Mouse (Mus musculus) olfactory bulb, adult 2 months (tissue): ENCODE data around the gene Olfr539. TPM values are rescaled to one million over a fixed set of nuclear protein-coding genes. Genes with fewer than 3 reads are reported as not detected.
"Not testable (repeated sequence)": the region's sequence is repeated elsewhere in the genome, so short reads cannot be mapped to it uniquely, and the experiment has no call there.

Experiments used
- H3K27ac ChIP-seq: fragments of 200-500 bp; 2 replicates; pipeline ENCODE4 v1.5.1; 2012; ENCODE audit warnings: low read depth, low read length; ENCODE audit not compliant: insufficient read depth
- H3K4me1 ChIP-seq: fragments of 200-500 bp; 2 replicates; pipeline ENCODE4 v1.6.1; 2012; ENCODE audit warnings: low read length; ENCODE audit not compliant: control insufficient read depth, insufficient read depth
- H3K4me3 ChIP-seq: fragments of 200-500 bp; 2 replicates; pipeline ENCODE4 v1.5.1; 2012; ENCODE audit warnings: mild to moderate bottlenecking, low read depth, low read length, moderate library complexity; ENCODE audit not compliant: insufficient read depth
- CTCF ChIP-seq: fragments of 200-500 bp; IDR thresholded peaks from 2 replicates; pipeline ENCODE4 v1.5.1; 2012; ENCODE audit warnings: low read depth, mild to moderate bottlenecking, low read length, moderate library complexity; ENCODE audit not compliant: insufficient read depth
- POLR2A ChIP-seq: fragments of 200-500 bp; IDR thresholded peaks from 2 replicates; pipeline ENCODE4 v1.6.1; 2012; ENCODE audit warnings: mild to moderate bottlenecking, low read depth, low read length, moderate library complexity; ENCODE audit not compliant: insufficient read depth
- WGBS: fragments of 180-500 bp; shearing (Covaris S2); methylation state at CpG from one replicate; pipeline ENCODE4 v1.1.7; 2018; 5-methylcytosine and 5-hydroxymethylcytosine counted together
- polyA plus RNA-seq: library from polyadenylated mRNA; stranded (reverse); fragments of >200 nt; gene quantifications from 2 replicates; pipeline ENCODE4 v1.2.4, GENCODE M21; 2012; ENCODE audit warnings: low replicate concordance; ENCODE audit not compliant: missing spikeins, insufficient read depth, insufficient read length

Gene Olfr539
- polyA plus RNA-seq, result not detected in 2 replicates

DNA sequence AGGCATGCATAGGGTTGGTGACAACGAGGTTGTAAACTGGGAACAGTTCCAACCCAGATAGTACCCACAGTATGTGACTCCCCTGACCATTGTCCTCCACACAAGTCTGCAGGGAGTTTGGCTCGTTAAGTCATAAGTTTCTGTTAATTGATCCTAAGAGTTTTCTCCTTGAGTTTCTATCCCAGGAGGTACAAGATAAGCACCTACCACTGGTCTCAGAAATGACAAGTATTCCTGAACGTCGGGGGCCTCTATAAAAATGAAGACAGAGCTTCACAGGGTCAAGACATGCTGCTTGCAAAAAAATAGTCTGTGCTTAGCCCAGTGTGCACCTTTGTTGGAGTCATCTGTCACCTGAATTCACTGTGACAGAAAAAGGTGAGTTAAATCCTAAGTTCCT is at the start of gene Olfr539:
Gene Olfr539, plus strand, starts transcription at position 301 of the 400 bp plus-strand sequence.
- 60% methylated on average over 4 of the region's 4 CpGs for WGBS
- H3K4me3 ChIP-seq, result no peak within 1 kb of the TSS
- H3K4me1 ChIP-seq, result no peaks in the 10 kb centered on the region
- no peak for TF ChIP-seq CTCF
- H3K27ac ChIP-seq, result no peak within 1 kb of the TSS

DNA sequence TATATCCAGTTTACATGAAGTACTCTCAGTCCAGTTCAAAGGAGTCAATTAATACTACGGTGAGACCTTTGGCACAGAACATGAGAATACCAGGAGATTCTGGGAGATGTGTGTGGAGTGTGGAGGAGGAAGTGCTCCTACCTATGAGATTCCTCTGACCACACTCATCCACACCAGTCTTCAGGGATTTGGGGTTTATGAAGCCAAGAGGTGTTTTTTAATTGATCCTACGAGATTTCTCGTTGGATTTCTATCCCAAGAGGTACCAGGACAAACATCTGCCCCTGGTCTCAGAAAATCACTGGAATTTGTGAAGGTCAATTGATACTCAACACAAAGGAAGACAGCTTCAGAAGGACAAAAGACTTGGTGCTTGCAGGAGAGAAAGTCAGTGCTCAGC is 31.1 kb upstream of the Olfr539 start, which contains the start of gene Olfr61:
Gene Olfr61, plus strand, starts transcription at position 301 of the 400 bp plus-strand sequence.
- not testable (repeated sequence) for H3K27ac ChIP-seq, H3K4me1 ChIP-seq, H3K4me3 ChIP-seq
- WGBS, result 82% methylated on average over 3 of the region's 3 CpGs

DNA sequence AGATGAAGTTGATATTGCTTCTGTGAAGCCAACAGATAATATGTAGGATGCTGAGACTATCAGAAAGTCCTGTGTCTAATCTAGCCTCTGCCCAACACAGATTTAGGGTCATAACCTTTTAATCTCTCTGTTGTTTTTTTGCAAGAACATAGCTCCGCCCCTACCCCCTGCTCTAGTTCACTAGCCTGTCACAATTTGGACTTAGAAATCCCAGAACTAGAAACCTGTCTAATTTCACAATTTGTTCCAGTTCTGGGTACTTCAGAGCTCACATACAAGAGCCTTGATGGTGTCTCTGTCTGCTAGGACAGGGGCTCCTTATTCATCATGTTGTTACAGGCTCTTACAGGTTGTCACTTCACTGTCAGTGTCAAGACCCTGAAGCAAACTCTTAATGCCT is 29.2 kb upstream of the Olfr539 start:
- H3K4me1 ChIP-seq, result no peaks in the 10 kb centered on the region
- 88% methylated on average over 1 of the region's 1 CpGs for WGBS
- TF ChIP-seq CTCF (no peak), POLR2A (no peak)
- no peak overlapping the region for H3K4me3 ChIP-seq
- no peak overlapping the region for H3K27ac ChIP-seq

DNA sequence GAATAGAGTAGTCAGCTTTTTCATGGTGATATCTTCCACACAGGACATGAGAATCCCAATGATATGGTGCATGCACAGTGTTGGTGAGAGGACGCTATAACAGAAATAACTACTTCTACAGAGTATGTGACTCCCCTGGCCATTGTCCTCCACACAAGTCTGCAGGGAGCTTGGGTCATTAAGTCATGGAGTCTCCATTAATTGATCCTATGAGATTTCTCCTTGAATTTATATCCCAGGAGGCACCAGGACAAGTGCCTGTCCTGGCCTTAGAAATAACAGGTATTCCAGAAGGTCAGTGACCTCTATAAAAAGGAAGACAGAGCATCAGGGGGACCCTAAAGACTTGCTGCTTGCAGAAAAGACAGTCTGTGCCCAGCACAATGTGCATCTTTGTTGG is 13.6 kb upstream of the Olfr539 start, which contains the start of gene Olfr53:
Gene Olfr53, plus strand, starts transcription at position 301 of the 400 bp plus-strand sequence.
- Histone ChIP-seq H3K27ac (no peak within 1 kb of the TSS), H3K4me3 (no peak within 1 kb of the TSS), H3K4me1 (no peaks in the 10 kb centered on the region)
- TF ChIP-seq CTCF (no peak), POLR2A (no peak)
- 92% methylated on average over 1 of the region's 1 CpGs for WGBS

DNA sequence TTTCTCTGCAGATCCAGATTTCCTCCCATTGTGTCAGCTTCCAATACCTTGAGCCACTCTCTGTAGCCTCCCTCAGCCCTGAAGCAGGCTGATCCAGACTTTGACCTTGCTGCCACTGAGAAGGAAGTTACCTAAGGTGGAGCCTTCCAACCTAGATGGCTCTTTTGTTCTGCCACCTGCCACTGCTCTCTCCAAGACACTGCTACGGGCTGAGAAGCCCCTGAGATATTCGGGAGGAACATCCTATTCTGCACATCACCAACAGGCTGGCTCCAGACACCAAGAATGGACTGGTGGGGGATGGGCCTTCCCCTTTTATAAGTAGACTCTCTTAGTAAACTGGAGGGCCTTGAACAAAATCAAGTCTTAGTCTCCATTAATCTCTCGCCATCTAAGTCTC is 11.0 kb downstream of the Olfr539 start:
- not testable (repeated sequence) for H3K4me3 ChIP-seq, H3K4me1 ChIP-seq, H3K27ac ChIP-seq
- 93% methylated on average over 3 of the region's 3 CpGs for WGBS

DNA sequence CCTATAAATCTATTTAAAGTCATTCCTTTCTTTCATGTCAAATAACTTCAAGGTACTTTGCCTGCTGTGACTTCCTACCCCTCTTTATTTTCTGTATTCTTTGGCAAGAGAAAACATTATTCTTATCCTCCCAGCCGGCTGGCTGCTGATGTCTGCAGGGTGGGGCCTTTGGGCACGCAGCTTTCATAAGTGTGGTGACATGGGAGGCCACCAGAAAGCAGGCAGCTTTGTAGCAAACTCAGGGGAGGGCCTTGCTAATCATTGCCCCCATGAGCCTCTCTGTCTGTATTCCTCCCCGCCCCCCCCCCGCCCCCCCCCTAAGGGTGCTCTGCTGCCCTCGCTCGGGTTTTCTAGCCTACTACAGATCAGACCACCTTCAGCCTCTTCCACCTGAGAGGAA is 16.1 kb downstream of the Olfr539 start:
- 3% methylated on average over 6 of the region's 6 CpGs for WGBS
- no peak overlapping the region for H3K27ac ChIP-seq
- TF ChIP-seq POLR2A, result no peak
- TF ChIP-seq CTCF, result no peak
- peak overlapping the region; percentile 4; the same call in 1 of the 2 replicates for H3K4me3 ChIP-seq
- H3K4me1 ChIP-seq, result peaks cover 5% of the 10 kb centered on the region; the same call in 1 of the 2 replicates

DNA sequence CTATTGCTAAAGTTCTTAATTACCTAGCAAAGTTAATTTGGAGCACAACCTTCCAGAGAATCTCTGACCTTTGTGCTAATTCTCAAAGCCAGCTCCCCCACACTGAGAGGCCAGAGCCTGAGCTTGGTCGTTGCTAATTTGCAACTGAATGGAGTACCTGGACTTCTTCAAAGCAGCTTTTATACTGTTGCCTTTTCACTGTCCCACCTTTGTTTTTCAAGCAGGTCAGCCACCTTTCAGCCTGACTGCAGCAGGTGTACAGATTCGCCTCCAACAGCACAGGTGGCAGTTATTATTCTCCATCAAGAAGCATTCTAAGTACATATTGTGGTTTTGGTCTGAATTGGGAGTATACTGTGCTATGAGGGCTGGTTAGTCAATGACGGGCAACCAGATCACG is 19.9 kb downstream of the Olfr539 start:
- H3K27ac ChIP-seq, H3K4me3 ChIP-seq, H3K4me1 ChIP-seq: not testable (repeated sequence)
- 68% methylated on average over 4 of the region's 4 CpGs for WGBS

DNA sequence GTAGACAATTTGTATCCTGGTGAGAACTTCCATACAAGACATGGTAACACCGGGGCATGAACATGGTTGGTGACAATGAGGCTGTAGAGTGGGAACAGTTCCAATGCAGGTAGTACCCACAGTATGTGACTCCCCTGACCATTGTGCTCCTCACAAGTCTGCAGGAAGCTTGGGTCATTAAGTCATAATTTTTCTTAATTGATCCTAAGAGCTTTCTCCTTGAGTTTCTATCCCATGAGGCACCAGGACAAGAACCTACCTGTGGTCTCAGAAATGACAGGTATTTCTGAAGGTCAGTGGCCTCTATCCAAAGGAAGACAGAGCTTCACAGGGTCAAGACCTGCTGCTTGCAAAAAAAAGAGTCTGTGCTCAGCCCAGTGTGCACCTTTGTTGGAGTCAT is 21.9 kb downstream of the Olfr539 start, which contains the start of gene Olfr45:
Gene Olfr45, plus strand, starts transcription at position 301 of the 400 bp plus-strand sequence.
- 76% methylated on average over 1 of the region's 1 CpGs for WGBS
- Histone ChIP-seq H3K27ac (no peak within 1 kb of the TSS), H3K4me1 (no peaks in the 10 kb centered on the region), H3K4me3 (no peak within 1 kb of the TSS)
- no peak for TF ChIP-seq CTCF
- no peak for TF ChIP-seq POLR2A

DNA sequence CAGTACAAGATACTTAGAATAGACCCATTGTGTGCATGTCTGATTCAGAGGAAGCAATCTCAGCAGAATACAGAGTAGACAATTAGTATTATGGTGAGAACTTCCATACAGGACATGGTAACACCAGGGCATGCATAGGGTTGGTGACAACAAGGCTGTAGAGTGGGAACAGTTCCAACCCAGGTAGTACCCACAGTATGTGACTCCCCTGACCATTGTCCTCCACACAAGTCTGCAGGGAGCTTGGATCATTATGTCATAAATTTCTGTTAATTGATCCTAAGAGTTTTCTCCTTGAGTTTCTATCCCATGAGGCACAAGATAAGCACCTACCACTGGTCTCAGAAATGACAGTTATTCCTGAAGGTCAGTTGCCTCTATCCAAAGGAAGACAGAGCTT is 37.2 kb downstream of the Olfr539 start, which contains the start of gene Olfr541:
Gene Olfr541, plus strand, starts transcription at position 301 of the 400 bp plus-strand sequence.
- H3K4me3 ChIP-seq, result no peak within 1 kb of the TSS
- H3K27ac ChIP-seq, result no peak within 1 kb of the TSS
- TF ChIP-seq CTCF (no peak), POLR2A (no peak)
- H3K4me1 ChIP-seq, result no peaks in the 10 kb centered on the region

DNA sequence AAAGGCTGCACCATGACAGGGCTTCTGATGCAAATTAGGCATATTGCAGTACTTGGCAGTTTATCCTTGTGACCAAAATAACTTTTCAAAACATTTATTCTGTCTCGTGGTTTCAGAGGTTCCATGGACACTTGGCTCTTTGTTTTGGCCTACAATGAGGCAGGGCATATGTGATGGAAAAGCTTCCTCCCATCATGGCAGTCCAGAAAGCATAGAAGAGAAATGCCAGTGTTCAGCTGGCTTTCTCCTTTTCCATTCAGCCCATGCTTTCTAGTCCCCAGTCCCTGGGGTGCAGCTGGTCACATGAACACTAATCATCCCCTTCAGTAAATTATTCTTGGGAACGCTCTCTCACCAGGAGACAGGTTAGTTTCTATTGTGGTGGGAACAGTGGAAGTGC is 46.6 kb downstream of the Olfr539 start:
- WGBS, result 18% methylated on average over 2 of the region's 2 CpGs
- TF ChIP-seq CTCF (no peak), POLR2A (no peak)
- Histone ChIP-seq H3K4me1 (no peaks in the 10 kb centered on the region), H3K4me3 (no peak overlapping the region), H3K27ac (no peak overlapping the region)
